Mouse (Mus musculus) heart, adult 2 months (tissue): ENCODE results near the gene Atp13a4. TPM values are rescaled to one million over a fixed set of nuclear protein-coding genes. Genes with fewer than 3 reads are reported as not detected.

Experiments
- DNase-seq, 2 experiments: peaks; one replicate each; pipeline ENCODE4 v3.0.0; 2021
- H3K27ac ChIP-seq: fragments of 200-600 bp; 2 replicates; pipeline ENCODE4 v1.8.1; 2022
- H3K27me3 ChIP-seq: fragments of 200-500 bp; 2 replicates; pipeline ENCODE4 v1.6.1; 2012; ENCODE audit warnings: mild to moderate bottlenecking, low read length, inconsistent platforms, mixed read lengths; ENCODE audit not compliant: control insufficient read depth, insufficient read depth
- H3K36me3 ChIP-seq: fragments of 200-500 bp; 2 replicates; pipeline ENCODE4 v1.6.1; 2012; ENCODE audit warnings: low read length, inconsistent platforms; ENCODE audit not compliant: control insufficient read depth, insufficient read depth
- H3K4me1 ChIP-seq: fragments of 200-500 bp; 2 replicates; pipeline ENCODE4 v1.6.1; 2011; ENCODE audit warnings: low read length; ENCODE audit not compliant: control insufficient read depth, insufficient read depth
- H3K4me3 ChIP-seq: fragments of 200-600 bp; 2 replicates; pipeline ENCODE4 v1.8.1; 2022
- H3K79me2 ChIP-seq: fragments of 200-500 bp; replicated peaks from 2 replicates; pipeline ENCODE4 v1.6.1; 2012; ENCODE audit warnings: mild to moderate bottlenecking, inconsistent platforms, low read length, moderate library complexity, mixed read lengths; ENCODE audit not compliant: control insufficient read depth, insufficient read depth
- H3K9ac ChIP-seq: fragments of 200-500 bp; 2 replicates; pipeline ENCODE4 v1.6.1; 2012; ENCODE audit warnings: low read depth, mild to moderate bottlenecking, control low read depth, inconsistent platforms, low read length, mixed read lengths
- CTCF ChIP-seq: fragments of 200-600 bp; IDR thresholded peaks from 2 replicates; pipeline ENCODE4 v1.8.1; 2022; ENCODE audit warnings: antibody characterized with exemption, mild to moderate bottlenecking, moderate library complexity
- EP300 ChIP-seq: fragments of 200-500 bp; IDR thresholded peaks from 2 replicates; pipeline ENCODE4 v1.6.1; 2011; ENCODE audit warnings: low read depth, low read length, control low read depth; ENCODE audit not compliant: insufficient read depth
- POLR2A ChIP-seq: fragments of 200-500 bp; IDR thresholded peaks from 2 replicates; pipeline ENCODE4 v1.6.1; 2011; ENCODE audit warnings: mild to moderate bottlenecking, low read depth, low read length, control low read depth; ENCODE audit not compliant: insufficient read depth
- WGBS: fragments of 180-500 bp; shearing (Covaris S2); methylation state at CpG from one replicate; pipeline ENCODE4 v1.1.7; 2018; 5-methylcytosine and 5-hydroxymethylcytosine counted together
- intact Hi-C: fragments of 180-260 bp; cut with DNase I; formaldehyde crosslinking; loops from one replicate; pipeline ENCODE4 v1.15.1; 2025
- polyA plus RNA-seq: library from polyadenylated mRNA; depleted of rRNA; stranded (reverse); fragments of >200 nt; gene quantifications from 2 replicates; pipeline ENCODE4 v1.2.3, GENCODE M21; 2012
- total RNA-seq, 2 experiments: library from RNA; stranded (reverse); gene quantifications; 2 replicates each; pipeline ENCODE4 v1.2.3; 2021

The Atp13a4 gene
- total and polyA plus RNA-seq, 3 experiments = not detected

- no peaks in the 10 kb centered on the region for H3K36me3 ChIP-seq
- TF ChIP-seq POLR2A (no peak), EP300 (no peak), CTCF (no peak)
- intact Hi-C loops = no loop called here
- DNase-seq = no peak
- H3K4me1 ChIP-seq = no peaks in the 10 kb centered on the region
- no peak overlapping the region for H3K27ac ChIP-seq
- WGBS = 67% methylated on average over 4 of the region's 4 CpGs
- no peaks in the 10 kb centered on the region; the same call in 1 of the 2 replicates for H3K27me3 ChIP-seq
- no peak overlapping the region for H3K4me3 ChIP-seq
- no peak overlapping the region for H3K9ac ChIP-seq
- no peaks in the 10 kb centered on the region for H3K79me2 ChIP-seq
Measured at GRCm38 (mm10) chr16:29504671-29505070, 40.0 kb downstream of the Atp13a4 start.

- no peak overlapping the region for H3K9ac ChIP-seq
- no peaks in the 10 kb centered on the region for H3K4me1 ChIP-seq
- intact Hi-C loops = no loop called here
- no peak for TF ChIP-seq POLR2A
- TF ChIP-seq CTCF = no peak
- no peak for TF ChIP-seq EP300
- no peak for DNase-seq
- H3K36me3 ChIP-seq = no peaks in the 10 kb centered on the region
- no peak overlapping the region for H3K27ac ChIP-seq
- 69% methylated on average over 9 of the region's 9 CpGs for WGBS
- no peaks in the 10 kb centered on the region for H3K79me2 ChIP-seq
- H3K4me3 ChIP-seq = no peak overlapping the region
- no peaks in the 10 kb centered on the region; the same call in 1 of the 2 replicates for H3K27me3 ChIP-seq
Measured at GRCm38 (mm10) chr16:29504198-29504597, 40.5 kb downstream of the Atp13a4 start.

- Histone ChIP-seq H3K27me3 (no peaks in the 10 kb centered on the region), H3K27ac (no peak overlapping the region), H3K4me1 (no peaks in the 10 kb centered on the region), H3K9ac (no peak overlapping the region), H3K36me3 (no peaks in the 10 kb centered on the region), H3K4me3 (no peak overlapping the region), H3K79me2 (no peaks in the 10 kb centered on the region)
- no peak for TF ChIP-seq EP300
- no peak for TF ChIP-seq CTCF
- no peak for TF ChIP-seq POLR2A
- intact Hi-C loops = no loop called here
- 52% methylated on average over 3 of the region's 3 CpGs for WGBS
- no peak for DNase-seq
Measured at GRCm38 (mm10) chr16:29491031-29491430, 53.6 kb downstream of the Atp13a4 start.

- Histone ChIP-seq H3K4me1 (no peaks in the 10 kb centered on the region), H3K4me3 (no peak overlapping the region), H3K27ac (no peak overlapping the region), H3K9ac (no peak overlapping the region), H3K27me3 (no peaks in the 10 kb centered on the region), H3K36me3 (no peaks in the 10 kb centered on the region), H3K79me2 (no peaks in the 10 kb centered on the region)
- intact Hi-C loops = no loop called here
- no peak for DNase-seq
- TF ChIP-seq POLR2A (no peak), EP300 (no peak), CTCF (no peak)
Measured at GRCm38 (mm10) chr16:29481439-29481838, 63.2 kb downstream of the Atp13a4 start.

- intact Hi-C loops = no loop called here
- Histone ChIP-seq H3K36me3 (no peaks in the 10 kb centered on the region), H3K4me3 (no peak overlapping the region), H3K27ac (no peak overlapping the region), H3K27me3 (no peaks in the 10 kb centered on the region), H3K4me1 (no peaks in the 10 kb centered on the region), H3K9ac (no peak overlapping the region), H3K79me2 (no peaks in the 10 kb centered on the region)
- WGBS = 78% methylated on average over 6 of the region's 6 CpGs
- no peak for DNase-seq
- TF ChIP-seq POLR2A (no peak), EP300 (no peak), CTCF (no peak)
Measured at GRCm38 (mm10) chr16:29480396-29480795, 64.3 kb downstream of the Atp13a4 start.

GRCm38 (mm10) chr16:29463798-29464197, 80.9 kb downstream of the Atp13a4 start:
- Histone ChIP-seq H3K79me2 (no peaks in the 10 kb centered on the region), H3K27me3 (no peaks in the 10 kb centered on the region), H3K4me1 (no peaks in the 10 kb centered on the region), H3K9ac (no peak overlapping the region), H3K4me3 (no peak overlapping the region), H3K27ac (no peak overlapping the region), H3K36me3 (no peaks in the 10 kb centered on the region)
- TF ChIP-seq CTCF (no peak), EP300 (no peak), POLR2A (no peak)
- 59% methylated on average over 3 of the region's 3 CpGs for WGBS
- intact Hi-C loops = no loop called here
- no peak for DNase-seq
